Mouse (Mus musculus): ENCODE data around the gene Coro2a. TPM values are rescaled to one million over a fixed set of nuclear protein-coding genes. Genes with fewer than 3 reads are reported as not detected.
"Not testable (repeated sequence)": the region's sequence is repeated elsewhere in the genome, so short reads cannot be mapped to it uniquely, and the experiment has no call there.

Gene Coro2a
- total RNA-seq (2021): under 1 TPM in 1 of 2 experiments, not detected in 1; 0.20 TPM
- long read RNA-seq, experiment 1: 0 reads
- long read RNA-seq, experiment 2: 0 reads

- DNase-seq: peak; percentile 68
These were observed at the start of gene Coro2a for GRCm38 (mm10) chr4:46601844-46602423. Gene Coro2a, minus strand, starts transcription at chr4:46602202.

DNA sequence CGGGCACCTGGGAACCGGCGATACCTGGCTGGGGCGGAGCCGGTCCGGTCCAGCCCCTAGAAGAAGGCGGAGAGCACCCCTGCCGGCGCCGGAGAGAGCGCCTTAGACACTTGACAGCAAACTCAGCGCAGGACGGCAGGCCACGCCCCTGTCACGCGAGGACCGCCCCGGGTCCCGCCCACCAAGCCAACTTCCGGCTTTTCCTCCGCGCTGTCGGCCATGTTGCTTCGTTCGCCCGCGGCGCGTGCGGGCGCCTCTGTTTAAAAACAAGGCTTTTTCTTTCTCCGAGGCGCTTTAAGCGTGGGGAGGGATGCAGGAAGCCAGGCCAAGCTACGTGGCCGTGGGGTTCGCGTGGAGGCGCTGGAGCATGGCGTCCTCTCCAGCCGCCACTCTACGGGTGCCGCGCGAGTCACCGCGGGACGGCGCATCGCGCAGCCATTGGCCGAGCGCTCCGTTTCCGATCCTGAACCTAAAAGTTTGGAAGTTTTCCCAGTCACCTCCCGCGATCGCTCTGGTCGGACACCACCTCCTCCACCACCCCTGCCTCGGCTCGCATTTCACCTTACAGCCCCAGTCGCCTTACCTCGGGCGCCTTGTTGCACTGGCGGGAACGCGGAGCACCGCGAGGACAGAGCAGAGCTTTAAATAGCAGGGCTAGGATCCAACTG is 48.2 kb upstream of the Coro2a start, which contains the start of gene Tbc1d2:
TSS of gene Tbc1d2 (minus strand) at position 124 of the 668 bp plus-strand sequence.
- DNase-seq: peak; percentile 92

GRCm38 (mm10) chr4:46649161-46649560 is 47.2 kb upstream of the Coro2a start:
- no peak for DNase-seq

GRCm38 (mm10) chr4:46643676-46644112 is 41.7 kb upstream of the Coro2a start:
- DNase-seq: no peak

DNA sequence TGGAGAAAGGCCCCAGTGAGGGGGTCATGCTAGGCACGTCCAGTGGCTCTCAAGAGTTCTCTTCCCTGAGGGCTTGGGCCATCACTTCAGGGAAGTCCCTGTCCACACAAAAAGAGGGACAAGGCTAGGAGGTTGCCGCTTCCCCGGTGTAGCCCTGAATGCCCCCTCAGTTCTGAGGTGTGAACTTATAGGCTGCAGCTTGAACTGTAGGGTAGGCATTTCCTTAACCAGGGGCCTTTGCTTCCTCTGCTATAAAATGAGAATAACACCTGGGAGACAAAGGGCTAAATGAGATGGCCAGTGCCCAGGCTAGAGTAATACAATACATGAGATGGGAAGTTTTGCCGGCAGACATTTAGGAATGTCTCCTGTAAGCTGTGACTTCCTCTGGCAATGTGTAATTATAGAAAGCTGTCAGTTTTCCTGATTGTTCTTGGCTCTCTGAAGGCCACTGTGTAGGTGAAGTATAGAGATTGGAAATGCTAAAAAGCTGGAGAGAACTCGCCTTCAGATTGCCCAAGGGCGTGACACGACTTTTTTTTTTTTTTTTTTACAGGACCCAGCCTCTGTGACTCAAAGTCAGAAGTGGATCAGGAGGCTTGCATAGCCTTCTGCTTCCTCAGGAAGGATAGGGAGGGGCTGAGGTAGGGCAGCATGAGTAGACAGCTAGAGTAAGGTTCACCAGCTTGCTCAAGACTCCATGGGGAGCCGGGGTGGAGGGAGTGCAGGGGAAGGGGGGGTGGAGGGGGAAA is 41.1 kb upstream of the Coro2a start:
- no peak for DNase-seq

- DNase-seq: no peak
These were observed 39.3 kb upstream of the Coro2a start for GRCm38 (mm10) chr4:46641283-46641682.

GRCm38 (mm10) chr4:46639866-46640265 is 37.9 kb upstream of the Coro2a start:
- DNase-seq: no peak

DNA sequence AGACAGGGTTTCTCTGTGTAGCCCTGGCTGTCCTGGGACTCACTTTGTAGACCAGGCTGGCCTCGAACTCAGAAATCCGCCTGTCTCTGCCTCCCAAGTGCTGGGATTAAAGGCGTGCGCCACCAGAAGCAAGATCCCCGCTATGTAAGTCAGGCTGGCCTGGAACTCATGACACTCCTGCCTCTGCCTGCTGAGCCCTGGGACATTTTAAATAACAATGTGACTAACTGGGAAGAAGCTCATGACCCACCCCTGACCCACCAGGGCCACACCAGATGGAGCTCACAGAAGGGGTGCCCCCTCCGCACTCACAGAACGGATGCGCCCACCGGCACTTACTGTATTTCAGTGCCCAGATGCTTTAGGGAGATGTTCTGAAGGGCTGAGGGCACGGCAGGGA is 35.2 kb upstream of the Coro2a start:
- not testable (repeated sequence) for DNase-seq

DNA sequence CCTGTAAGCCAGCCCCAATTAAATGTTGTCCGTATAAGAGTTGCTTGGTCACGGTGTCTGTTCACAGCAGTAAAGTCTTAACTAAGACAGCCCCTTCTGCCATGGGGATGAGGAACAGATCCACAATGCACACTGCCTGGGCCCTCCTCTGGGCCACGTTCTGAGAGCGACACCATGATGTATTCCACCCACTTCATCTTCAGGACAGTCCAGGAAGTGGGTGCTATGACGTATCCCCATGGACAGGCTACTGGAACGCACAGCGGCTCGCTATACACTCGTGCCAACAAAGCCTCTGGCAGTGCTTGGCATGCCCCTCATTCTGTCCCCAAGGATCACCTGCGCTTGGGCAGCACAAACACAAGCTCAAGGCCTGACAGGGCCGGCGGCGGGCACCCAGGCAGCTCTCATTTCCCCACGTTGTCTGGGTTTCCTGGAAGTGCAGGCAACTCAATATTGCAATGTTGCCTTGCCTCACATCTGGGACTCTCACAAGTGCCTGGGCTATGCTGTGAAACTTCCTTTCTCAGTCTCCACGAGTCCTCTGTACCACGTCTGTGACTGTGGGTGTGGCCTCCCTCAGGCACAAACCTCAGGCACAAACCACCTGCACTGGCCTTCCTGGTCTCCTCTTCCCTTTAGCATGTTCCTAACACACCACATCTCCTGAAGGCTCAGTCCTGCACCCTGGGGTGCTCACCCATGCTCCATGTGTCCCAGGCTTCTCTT is 33.9 kb upstream of the Coro2a start:
- no peak for DNase-seq

DNA sequence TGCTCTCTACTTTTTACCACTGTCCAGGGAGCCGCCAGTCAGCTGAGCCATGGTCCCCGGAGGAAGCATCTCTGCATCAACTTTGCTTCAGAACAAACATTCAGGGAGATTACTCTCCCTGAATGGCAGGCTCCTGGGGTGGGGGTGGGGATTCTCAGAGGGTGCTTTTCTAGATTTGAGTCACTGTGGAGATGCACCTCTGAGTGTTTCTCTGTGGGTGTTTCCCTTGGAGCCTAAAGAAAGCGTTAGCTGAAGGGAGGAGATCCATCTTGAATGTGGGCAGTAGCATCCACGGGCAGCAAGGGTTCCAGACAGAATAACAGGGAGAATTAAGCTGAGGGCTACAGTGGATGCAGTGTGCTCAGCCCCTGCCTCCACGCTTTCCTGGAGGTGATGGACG is 32.9 kb upstream of the Coro2a start:
- no peak for DNase-seq

DNA sequence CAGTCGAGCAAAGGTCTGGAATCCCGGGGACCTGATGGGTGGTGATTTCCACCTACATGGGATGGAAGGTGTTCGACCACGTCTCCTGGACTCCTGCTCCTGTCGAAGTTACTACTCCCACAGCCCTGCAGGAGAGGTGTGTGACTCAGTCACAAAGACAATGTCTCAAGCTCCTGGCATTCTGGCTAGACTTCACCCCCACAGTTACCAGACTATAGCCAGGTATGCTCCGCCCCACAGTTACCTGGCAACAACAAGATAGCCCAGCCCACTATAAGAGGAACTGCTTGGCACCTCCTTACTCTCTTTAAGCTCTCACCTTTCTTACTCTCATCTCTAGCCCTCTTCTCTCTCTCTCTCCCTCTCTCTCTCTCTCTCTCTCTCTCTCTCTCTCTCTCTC is 31.6 kb upstream of the Coro2a start:
- DNase-seq: not testable (repeated sequence)

GRCm38 (mm10) chr4:46632465-46632864 is 30.5 kb upstream of the Coro2a start:
- DNase-seq: no peak

GRCm38 (mm10) chr4:46630390-46630789 is 28.4 kb upstream of the Coro2a start:
- DNase-seq: no peak

DNA sequence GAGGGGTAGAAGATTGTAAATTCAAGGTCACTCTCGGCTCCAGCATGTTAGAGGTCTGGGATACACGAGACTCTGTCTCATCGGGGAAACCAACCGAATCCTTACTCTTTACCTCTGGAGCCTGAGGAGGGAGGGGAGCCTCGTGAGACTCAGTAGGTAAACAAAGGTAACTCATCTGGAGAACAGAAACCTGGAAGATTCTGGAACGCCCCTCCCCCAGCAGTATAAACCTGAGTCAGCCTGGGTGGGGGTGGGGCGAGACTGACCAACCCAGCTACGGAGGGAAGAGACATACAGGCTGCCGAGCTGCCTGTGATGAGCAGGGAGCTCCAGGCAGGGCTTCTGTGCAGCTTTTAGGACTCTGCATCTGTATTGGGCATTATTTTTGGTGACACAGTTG is 26.9 kb upstream of the Coro2a start:
- no peak for DNase-seq

DNA sequence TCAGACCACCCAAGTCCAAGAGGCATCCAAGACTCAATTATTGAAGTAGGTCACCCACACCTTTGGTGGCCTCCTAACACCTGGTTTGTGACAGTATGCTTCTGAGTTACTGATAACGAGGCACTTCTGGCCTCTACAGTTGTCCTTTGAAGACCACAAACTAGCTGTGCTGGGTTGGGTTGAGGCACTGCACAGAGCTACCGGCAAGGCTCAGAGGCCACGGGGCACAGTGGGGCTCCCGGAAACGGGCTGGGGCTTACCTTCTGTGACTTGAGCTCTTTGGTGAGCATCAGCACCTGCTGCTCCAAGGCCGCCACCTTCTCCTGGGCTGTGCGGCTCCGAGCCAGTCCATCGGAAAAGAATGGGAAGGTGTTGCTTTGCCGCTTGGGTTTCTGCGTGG is 26.1 kb upstream of the Coro2a start:
- no peak for DNase-seq

DNA sequence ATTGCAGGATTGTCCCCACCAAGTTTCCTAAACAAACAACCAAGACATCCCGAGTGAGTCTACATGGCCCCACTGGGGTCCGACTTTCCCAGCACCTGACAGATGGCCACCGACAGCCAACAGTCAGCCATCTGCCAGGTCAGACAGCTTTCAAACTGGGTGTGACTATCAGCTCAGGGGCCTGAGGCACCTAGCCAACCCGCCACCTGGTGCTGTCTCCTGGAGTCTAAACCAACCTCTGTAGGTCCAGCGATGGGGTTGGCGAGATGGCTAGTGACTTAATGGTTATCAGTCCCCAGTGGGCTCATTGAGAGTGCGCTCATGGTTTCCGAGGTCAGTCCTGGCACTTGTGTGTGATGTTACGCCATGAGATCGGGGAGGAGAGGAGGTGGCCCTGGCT is 23.1 kb upstream of the Coro2a start:
- no peak for DNase-seq

DNA sequence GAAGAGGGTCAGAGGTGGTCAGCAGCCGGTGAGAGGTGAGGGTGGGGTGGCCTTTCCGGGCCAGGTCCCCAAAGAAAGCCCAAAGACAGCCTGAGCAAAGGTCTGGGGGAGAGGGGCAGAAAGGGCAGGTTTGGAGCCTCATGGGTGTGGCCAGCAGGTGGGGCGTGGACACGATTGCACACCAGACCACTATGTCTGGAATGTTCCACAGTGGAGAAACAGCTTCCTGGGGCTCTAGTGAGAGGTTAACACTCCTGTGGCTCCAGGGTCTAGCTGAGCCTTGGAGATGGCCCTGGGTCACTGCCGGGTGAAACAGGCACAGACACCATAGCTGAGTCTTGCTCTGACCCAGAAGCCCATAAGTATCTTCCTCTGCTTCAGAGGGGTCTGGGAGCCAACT is 21.0 kb upstream of the Coro2a start:
- DNase-seq: no peak

DNA sequence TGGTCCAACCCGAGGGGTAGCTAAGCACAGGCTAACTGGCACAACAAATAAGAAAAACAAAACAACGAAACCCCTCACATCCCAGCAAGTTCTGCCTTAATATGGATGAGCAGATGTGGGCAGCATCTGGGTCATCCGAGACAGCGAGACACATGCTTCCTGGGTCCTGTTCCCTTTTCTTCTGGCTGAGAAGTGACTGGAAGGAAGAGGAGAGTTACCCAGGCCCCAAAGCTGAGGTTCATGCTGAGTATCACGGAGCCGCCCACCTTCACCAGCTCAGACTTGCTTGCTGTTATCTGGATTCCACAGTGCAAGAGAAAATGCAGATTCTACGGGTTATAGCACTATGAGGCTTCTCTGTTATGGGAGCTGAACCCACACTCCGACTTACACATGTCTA is 18.9 kb upstream of the Coro2a start:
- DNase-seq: no peak

GRCm38 (mm10) chr4:46620330-46620729 is 18.3 kb upstream of the Coro2a start:
- no peak for DNase-seq

- no peak for DNase-seq
These were observed 16.3 kb upstream of the Coro2a start for GRCm38 (mm10) chr4:46618196-46618817.

- no peak for DNase-seq
These were observed 15.4 kb upstream of the Coro2a start for GRCm38 (mm10) chr4:46617408-46617807.

DNA sequence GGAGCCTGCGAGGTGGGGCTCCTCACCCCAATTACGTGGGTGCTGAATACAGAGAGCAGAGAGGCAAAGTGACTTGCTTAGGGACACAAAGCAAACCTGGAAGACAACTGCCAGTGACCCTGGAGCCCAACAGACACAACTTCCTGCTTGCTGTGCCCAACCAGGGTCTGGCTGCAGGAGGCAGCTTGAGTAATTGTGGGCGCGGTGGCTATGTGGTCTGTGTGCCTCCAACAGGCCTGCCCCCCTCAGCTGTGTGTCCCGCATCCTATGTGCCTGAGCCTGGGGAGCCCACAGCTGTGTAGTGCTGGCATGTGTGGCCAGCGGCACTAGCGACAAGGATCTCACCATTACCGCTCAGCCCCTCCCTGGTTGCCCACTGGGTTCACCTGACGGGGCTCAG is 12.6 kb upstream of the Coro2a start:
- no peak for DNase-seq
